9 mouse cellular contexts compared by ENCODE assay signal in the genomic region with DNA sequence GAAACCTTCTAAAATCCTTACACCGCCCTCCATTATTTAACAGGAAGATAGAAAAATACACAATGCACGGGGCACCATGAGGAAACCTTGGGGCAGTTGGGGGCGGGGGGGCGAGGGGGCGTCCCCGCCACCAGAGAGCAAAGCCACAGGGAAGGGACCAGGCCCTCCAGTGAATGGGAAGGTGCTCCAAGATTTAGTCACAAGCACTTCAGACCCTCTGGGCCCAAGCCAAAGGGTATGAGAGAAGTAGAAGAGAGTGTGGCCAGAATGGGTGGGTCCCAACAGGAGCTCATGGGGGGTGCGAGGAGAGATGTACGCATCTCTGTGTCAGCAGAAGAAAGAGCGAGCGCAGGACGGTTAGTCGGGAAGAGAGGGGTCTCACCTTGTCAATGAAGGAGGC. TPM values are rescaled to one million over a fixed set of nuclear protein-coding genes. Genes with fewer than 3 reads are reported as not detected.
DNase-seq lines count a peak whose midpoint lies in the region; ATAC-seq and TF ChIP-seq lines count a peak whose summit lies in the region.
"Had no signal": no experiment of that assay in that cellular context is flagged by ENCODE, and none has a peak within 500 bp of the region (broad histone marks: within the 10 kb centered on the region; RNA-seq: fewer than 3 reads in every experiment).

No protein-coding gene starts in this region.

- TF ChIP-seq POLR2A in cerebellum, adult 2 months (IDR thresholded peaks at IDR 0.05; ENCODE audit: borderline replicate concordance, insufficient read depth, low read length): no peak

- DNase-seq in heart, postnatal 10 days: no peak
- DNase-seq in kidney, postnatal 10 days: peak; percentile 18
- DNase-seq in frontal cortex, postnatal 36 days (ENCODE audit: low spot score in 2 of 2): no peak
- no peak for DNase-seq in layer of hippocampus, adult 2 months (ENCODE audit: low spot score in 2 of 2)
- DNase-seq in cerebellum, adult 2 months: no peak

- H3K4me1 ChIP-seq in heart, embryonic 14.5 days (ENCODE audit: control insufficient read depth in 2 of 2, insufficient read depth in 2 of 2, low read length in 2 of 2): peaks cover 3 to 7% of the 10 kb centered on the region in 2 experiments; a peak in 2 of 4 replicates
- peaks cover 48% of the 10 kb centered on the region for H3K4me1 ChIP-seq in embryonic facial prominence, embryonic 13.5 days
- peaks cover 27% of the 10 kb centered on the region for H3K4me1 ChIP-seq in midbrain, embryonic 13.5 days (replicated peaks)
- no peaks in the 10 kb centered on the region; the same call in 1 of the 2 replicates for H3K4me1 ChIP-seq in cerebellum, adult 2 months (ENCODE audit: control insufficient read depth, insufficient read depth, low read length)

- TF ChIP-seq CTCF in layer of hippocampus, adult 2 months (conservative IDR thresholded peaks at IDR 0.05): no peak
- no peak for TF ChIP-seq CTCF in cerebellum, adult 2 months (IDR thresholded peaks at IDR 0.05; ENCODE audit: borderline replicate concordance, insufficient read depth, low read depth, low read length)

- ATAC-seq in heart, embryonic 14.5 days (ENCODE audit: insufficient number of reproducible peaks, insufficient read depth, low FRiP score, low read depth): no peak
- ATAC-seq in embryonic facial prominence, embryonic 13.5 days (ENCODE audit: insufficient number of reproducible peaks, insufficient read depth, low FRiP score, low TSS enrichment, low read depth): no peak
- no peak for ATAC-seq in midbrain, embryonic 13.5 days

- H3K27ac ChIP-seq in heart, embryonic 14.5 days (replicated peaks in 1 of 2; ENCODE audit: control insufficient read depth in 1 of 2, insufficient read depth in 1 of 2, low read depth in 2 of 2, low read length in 2 of 2): no peak overlapping the region
- H3K27ac ChIP-seq in embryonic facial prominence, embryonic 13.5 days: 0 out of 2 replicates have a peak overlapping the region, but pooled peaks have one; percentile 3
- H3K27ac ChIP-seq in midbrain, embryonic 13.5 days: no peak overlapping the region
- no peak overlapping the region for H3K27ac ChIP-seq in layer of hippocampus, adult 2 months
- H3K27ac ChIP-seq in cerebellum, adult 2 months (ENCODE audit: insufficient read depth, low read length): no peak overlapping the region

- intact Hi-C loops in heart, postnatal 10 days (cut with DNase I): no loop called here

- H3K9me3 ChIP-seq in heart, embryonic 14.5 days (ENCODE audit: control insufficient read depth, low read length): no peaks in the 10 kb centered on the region
- H3K9me3 ChIP-seq in embryonic facial prominence, embryonic 13.5 days: no peaks in the 10 kb centered on the region
- H3K9me3 ChIP-seq in midbrain, embryonic 13.5 days: no peaks in the 10 kb centered on the region

- peaks cover 26% of the 10 kb centered on the region; the same call in 1 of the 2 replicates for H3K27me3 ChIP-seq in heart, embryonic 14.5 days (ENCODE audit: control insufficient read depth, insufficient read depth, low read length)
- H3K27me3 ChIP-seq in embryonic facial prominence, embryonic 13.5 days: peaks cover 67% of the 10 kb centered on the region
- peaks cover 70% of the 10 kb centered on the region for H3K27me3 ChIP-seq in midbrain, embryonic 13.5 days
- no peaks in the 10 kb centered on the region; the same call in 1 of the 2 replicates for H3K27me3 ChIP-seq in cerebellum, adult 2 months (ENCODE audit: control insufficient read depth, insufficient read depth, low read length)

- 18% methylated on average over 12 of the region's 12 CpGs for WGBS in heart, embryonic 14.5 days
- 13% methylated on average over 12 of the region's 12 CpGs for WGBS in embryonic facial prominence, embryonic 13.5 days
- 9% methylated on average over 12 of the region's 12 CpGs for WGBS in midbrain, embryonic 13.5 days
- WGBS in cerebellum, adult 2 months: 25% methylated on average over 12 of the region's 12 CpGs

- peak overlapping the region; percentile 69 for H3K4me2 ChIP-seq in heart, embryonic 14.5 days (ENCODE audit: low read length)
- H3K4me2 ChIP-seq in embryonic facial prominence, embryonic 13.5 days: peak overlapping the region; percentile 58
- H3K4me2 ChIP-seq in midbrain, embryonic 13.5 days (replicated peaks): peak overlapping the region; percentile 51

- peak overlapping the region; percentile 39 to 47 for H3K4me3 ChIP-seq in heart, embryonic 14.5 days (ENCODE audit: control insufficient read depth in 1 of 2, insufficient read depth in 1 of 2, low read depth in 1 of 2, low read length in 2 of 2)
- peak overlapping the region; percentile 43 for H3K4me3 ChIP-seq in embryonic facial prominence, embryonic 13.5 days
- peak overlapping the region; percentile 31 for H3K4me3 ChIP-seq in midbrain, embryonic 13.5 days (replicated peaks)
- H3K4me3 ChIP-seq in layer of hippocampus, adult 2 months: no peak overlapping the region
- no peak overlapping the region for H3K4me3 ChIP-seq in cerebellum, adult 2 months (replicated peaks; ENCODE audit: insufficient read depth, low read depth, low read length)

- H3K9ac ChIP-seq in heart, embryonic 14.5 days (ENCODE audit: low read length): peak overlapping the region; percentile 64
- H3K9ac ChIP-seq in embryonic facial prominence, embryonic 13.5 days: peak overlapping the region; percentile 63
- no peak overlapping the region for H3K9ac ChIP-seq in midbrain, embryonic 13.5 days (replicated peaks)

- H3K36me3 ChIP-seq in heart, embryonic 14.5 days (ENCODE audit: control insufficient read depth, insufficient read depth, low read length): no peaks in the 10 kb centered on the region
- no peaks in the 10 kb centered on the region for H3K36me3 ChIP-seq in embryonic facial prominence, embryonic 13.5 days
- no peaks in the 10 kb centered on the region for H3K36me3 ChIP-seq in midbrain, embryonic 13.5 days

RNA-seq across cellular contexts. Expression of a gene that starts 0.8 kb away (rescaled TPM):
- polyA plus RNA-seq in heart, embryonic 14.5 days (2014; fragmentation: Nextera tagmentation; extraction: Ambion mirVana): 8.6 and 11.9 TPM in 2 replicates
- 1 to 10 TPM; 3.5 to 4.8 TPM for total RNA-seq in heart, postnatal 10 days (2021)
- 38.6 and 86.0 TPM in 2 replicates for polyA plus RNA-seq in embryonic facial prominence, embryonic 13.5 days (2015; fragmentation: Nextera tagmentation; extraction: Ambion mirVana)
- polyA plus RNA-seq in midbrain, embryonic 13.5 days (2015; fragmentation: Nextera tagmentation; extraction: Ambion mirVana): 1.1 and 1.6 TPM in 2 replicates
- under 1 TPM in 1 of 2 experiments, not detected in 1; 0.26 TPM for total RNA-seq in layer of hippocampus, adult 2 months (2021)
- 0.61 and 1.1 TPM in 2 replicates for polyA plus RNA-seq in cerebellum, adult 2 months (2012; rRNA removed)

RNA-seq across cellular contexts. Expression of a gene that starts 24.5 kb away (rescaled TPM):
- polyA plus RNA-seq in heart, embryonic 14.5 days (2014; fragmentation: Nextera tagmentation; extraction: Ambion mirVana): 15.4 and 20.6 TPM in 2 replicates
- total RNA-seq in heart, postnatal 10 days (2021): 1 to 10 TPM; 6.5 to 7.2 TPM
- polyA plus RNA-seq in embryonic facial prominence, embryonic 13.5 days (2015; fragmentation: Nextera tagmentation; extraction: Ambion mirVana): 36.0 and 58.9 TPM in 2 replicates
- polyA plus RNA-seq in midbrain, embryonic 13.5 days (2015; fragmentation: Nextera tagmentation; extraction: Ambion mirVana): 1.2 and 2.5 TPM in 2 replicates
- total RNA-seq in layer of hippocampus, adult 2 months (2021): under 1 TPM; 0.32 to 0.67 TPM
- 1.1 and 2.1 TPM in 2 replicates for polyA plus RNA-seq in cerebellum, adult 2 months (2012; rRNA removed)

RNA-seq across cellular contexts. Expression of a gene that starts 49.4 kb away (rescaled TPM):
- polyA plus RNA-seq in heart, embryonic 14.5 days (2014; fragmentation: Nextera tagmentation; extraction: Ambion mirVana): not detected in 2 replicates
- total RNA-seq in heart, postnatal 10 days (2021): not detected
- polyA plus RNA-seq in embryonic facial prominence, embryonic 13.5 days (2015; fragmentation: Nextera tagmentation; extraction: Ambion mirVana): 0.22 and 0.35 TPM in 2 replicates
- not detected in 2 replicates for polyA plus RNA-seq in midbrain, embryonic 13.5 days (2015; fragmentation: Nextera tagmentation; extraction: Ambion mirVana)
- total RNA-seq in layer of hippocampus, adult 2 months (2021): not detected
- 0.03 TPM in 1 of 2 replicates, not detected in the other for polyA plus RNA-seq in cerebellum, adult 2 months (2012; rRNA removed)
- total RNA-seq: gastrocnemius, postnatal 10 days had no signal

Comparison
In these comparisons a context has a peak if more than half of its experiments do, and no peak if none do; other contexts are left out.
1. H3K4me3 ChIP-seq: peak in heart, embryonic 14.5 days (2 of 2), embryonic facial prominence, embryonic 13.5 days (single experiment) and midbrain, embryonic 13.5 days (single experiment); none in layer of hippocampus, adult 2 months (single experiment) and cerebellum, adult 2 months (single experiment).
2. Peak in every context shown above with its lines, with median percentiles within 50 percentile points of each other: H3K4me2 ChIP-seq.